Comparison of ENCODE assay signal across 9 mouse cellular contexts in genomic region chrX:12794842-12795241, GRCm38 (mm10). TPM values are rescaled to one million over a fixed set of nuclear protein-coding genes. Genes with fewer than 3 reads are reported as not detected.
DNase-seq lines count a peak whose midpoint lies in the region; ATAC-seq lines count a peak whose summit lies in the region.
"Had no signal": no experiment of that assay in that cellular context is flagged by ENCODE, and none has a peak within 500 bp of the region (broad histone marks: within the 10 kb centered on the region; RNA-seq: fewer than 3 reads in every experiment).

No protein-coding gene starts in this region.

- H3K9ac ChIP-seq in forebrain, embryonic 16.5 days (replicated peaks; ENCODE audit: low read depth, low read length) = no peak overlapping the region
- H3K9ac ChIP-seq: limb, embryonic 12.5 days had no signal

- H3K9me3 ChIP-seq in heart, embryonic 10.5 days = no peaks in the 10 kb centered on the region
- H3K9me3 ChIP-seq in forebrain, embryonic 16.5 days (ENCODE audit: control insufficient read depth, low read length) = no peaks in the 10 kb centered on the region
- H3K9me3 ChIP-seq: limb, embryonic 12.5 days had no signal

- H3K4me3 ChIP-seq in heart, embryonic 10.5 days = no peak overlapping the region
- H3K4me3 ChIP-seq in forebrain, embryonic 16.5 days (replicated peaks; ENCODE audit: low read length) = no peak overlapping the region
- H3K4me3 ChIP-seq: limb, embryonic 12.5 days had no signal

- no peaks in the 10 kb centered on the region for H3K27me3 ChIP-seq in heart, embryonic 10.5 days (ENCODE audit: insufficient read depth, poor library complexity, severe bottlenecking)
- H3K27me3 ChIP-seq in forebrain, embryonic 16.5 days (replicated peaks; ENCODE audit: control insufficient read depth, insufficient read depth, low read length) = no peaks in the 10 kb centered on the region

- 39% methylated on average over 2 of the region's 2 CpGs for whole genome bisulfite sequencing in heart, embryonic 10.5 days
- WGBS in forebrain, embryonic 16.5 days = 41% methylated on average over 2 of the region's 2 CpGs

- no peaks in the 10 kb centered on the region for H3K4me1 ChIP-seq in heart, embryonic 10.5 days
- H3K4me1 ChIP-seq in forebrain, embryonic 16.5 days (replicated peaks; ENCODE audit: control insufficient read depth, insufficient read depth, low read length) = no peaks in the 10 kb centered on the region
- H3K4me1 ChIP-seq: limb, embryonic 12.5 days had no signal

- DNase-seq in heart, adult 8-10 months (ENCODE audit: low spot score) = peak; percentile 33
- no peak for DNase-seq in heart, embryonic 10.5 days (ENCODE audit: low spot score)
- DNase-seq in A20 (ENCODE audit: low read depth, low spot score) (peak; percentile 57), ZHBTc4 (ENCODE audit: low read depth, low spot score) (peak; percentile 10)
- DNase-seq in layer of hippocampus, adult 9-10 months (ENCODE audit: low spot score) = no peak

- H3K36me3 ChIP-seq in heart, embryonic 10.5 days = no peaks in the 10 kb centered on the region
- H3K36me3 ChIP-seq in forebrain, embryonic 16.5 days (ENCODE audit: control insufficient read depth, insufficient read depth) = no peaks in the 10 kb centered on the region
- H3K36me3 ChIP-seq: limb, embryonic 12.5 days had no signal

- H3K4me2 ChIP-seq in forebrain, embryonic 16.5 days (ENCODE audit: low read length) = no peak overlapping the region
- H3K4me2 ChIP-seq: limb, embryonic 12.5 days had no signal

- H3K27ac ChIP-seq in heart, embryonic 10.5 days = no peak overlapping the region
- H3K27ac ChIP-seq in forebrain, embryonic 16.5 days (ENCODE audit: low read length) = no peak overlapping the region
- H3K27ac ChIP-seq: limb, embryonic 12.5 days had no signal

- peak; percentile 37; the same call in 1 of the 2 replicates for ATAC-seq in granulocyte monocyte progenitor cell, adult 5-6 weeks (replicated peaks; ENCODE audit: poor library complexity, severe bottlenecking)
- peak; percentile 46; the same call in 1 of the 2 replicates for ATAC-seq in neutrophil, adult 5-6 weeks (ENCODE audit: extremely low read depth, insufficient number of reproducible peaks, low FRiP score, poor library complexity, severe bottlenecking)
- ATAC-seq in forebrain, embryonic 16.5 days = no peak

RNA-seq across cellular contexts. Expression of gene Med14, which starts 33.0 kb away (rescaled TPM):
- total RNA-seq in heart, adult 8-10 months (2022) = 10 to 100 TPM; 20.9 to 30.2 (median 24.3) TPM
- 17.7 and 21.6 TPM in 2 replicates for polyA plus RNA-seq in heart, embryonic 10.5 days (2016; fragmentation: Nextera tagmentation; extraction: Ambion mirVana)
- 52.4 and 56.7 TPM in 2 replicates for total RNA-seq in granulocyte monocyte progenitor cell, adult 5-6 weeks (2014; fragmentation: Nextera tagmentation)
- total RNA-seq in granulocyte monocyte progenitor cell, adult 5-6 weeks (2017) = 23.9 and 26.5 TPM in 2 replicates
- 25.3 and 25.4 TPM in 2 replicates for total RNA-seq in neutrophil, adult 5-6 weeks (2017)
- 14.1 and 15.5 TPM in 2 replicates for polyA plus RNA-seq in forebrain, embryonic 16.5 days (2015; fragmentation: Nextera tagmentation; extraction: Ambion mirVana)

Comparison
In these comparisons a context has a peak if more than half of its experiments do, and no peak if none do; other contexts are left out.
1. DNase-seq: peak in heart, adult 8-10 months (single experiment), A20 (single experiment) and ZHBTc4 (single experiment); none in heart, embryonic 10.5 days (single experiment) and layer of hippocampus, adult 9-10 months (single experiment).